Mouse (Mus musculus): ENCODE measurements around the gene Nop58. TPM values are rescaled to one million over a fixed set of nuclear protein-coding genes. Genes with fewer than 3 reads are reported as not detected.

The Nop58 gene
- total and polyA plus RNA-seq, 3 experiments, result 297 to 752 (median 523) TPM

DNA sequence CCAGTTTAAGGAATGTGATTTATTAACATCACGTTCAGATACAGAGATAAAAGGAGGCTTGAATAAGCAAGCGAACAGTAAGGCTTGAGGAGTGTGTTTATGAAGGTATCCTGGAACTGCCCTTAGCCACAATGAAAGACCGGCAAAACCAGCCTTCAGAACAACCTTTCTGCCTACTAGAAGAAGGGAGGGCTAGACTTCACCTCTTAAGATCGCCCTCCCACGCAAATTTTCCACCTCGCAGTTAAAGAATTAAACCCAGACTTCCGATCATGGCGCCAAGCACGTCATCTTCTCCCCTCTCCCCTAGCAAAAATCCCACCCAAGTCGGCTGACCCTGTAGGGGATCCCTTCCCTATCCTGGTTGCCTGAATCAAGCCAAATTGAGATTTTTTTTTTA lies 77.4 kb downstream of the Nop58 start:
- in situ Hi-C loops (cut with MboI; ENCODE audit: low pct_ligation_motif_present, low pct_unique_long_range_greater_than_20kb, low sequenced_read_pairs), result loop anchor here (25.0 kb wide), 1 partner anchor 225 kb away; no protein-coding TSS in a partner anchor
- H3K4me2 ChIP-seq (ENCODE audit: insufficient read depth, low read depth, poor library complexity, severe bottlenecking), result no peak overlapping the region
- no peak overlapping the region for H3K9ac ChIP-seq (ENCODE audit: insufficient read depth, low read depth)
- H3K36me3 ChIP-seq (replicated peaks in 1 of 2; ENCODE audit: control insufficient read depth in 1 of 2, insufficient read depth in 1 of 2, low read length in 1 of 2), result no peaks in the 10 kb centered on the region
- peak overlapping the region in 1 of 3 experiments; percentile 12 for H3K4me3 ChIP-seq (replicated peaks in 1 of 3; ENCODE audit: low read depth in 2 of 3, low read length in 2 of 3, poor library complexity in 1 of 3)
- H3K9me3 ChIP-seq (replicated peaks; ENCODE audit: low read length), result no peaks in the 10 kb centered on the region
- peaks cover 8% of the 10 kb centered on the region for H3K79me2 ChIP-seq (replicated peaks; ENCODE audit: control insufficient read depth, extremely low read depth, insufficient read depth, poor library complexity, severe bottlenecking)
- no peaks in the 10 kb centered on the region for H3K27me3 ChIP-seq (replicated peaks)
- no peak for DNase-seq (ENCODE audit: extremely low read depth)
- H3K27ac ChIP-seq (ENCODE audit: insufficient read depth, low read depth), result no peak overlapping the region
- H3K4me1 ChIP-seq (ENCODE audit: control insufficient read depth in 1 of 2, insufficient read depth in 2 of 2), result peaks cover 0 to 15% of the 10 kb centered on the region in 2 experiments; a peak in 2 of 4 replicates
- dilution Hi-C loops (cut with MboI; ENCODE audit: extremely low pct_ligation_motif_present, extremely low pct_unique_long_range_greater_than_20kb, low sequenced_read_pairs), result no loop called here
- TF ChIP-seq RAD21 (IDR thresholded peaks at IDR 0.05; ENCODE audit: low read depth, low read length) (no peak), POLR2AphosphoS2 (IDR thresholded peaks at IDR 0.05; ENCODE audit: low read depth, low read length) (no peak), GABPA (IDR thresholded peaks at IDR 0.05; ENCODE audit: insufficient replicate concordance, low read depth, low read length) (no peak), EP300 (IDR thresholded peaks at IDR 0.05; ENCODE audit: low read length) (no peak), POLR2A (IDR thresholded peaks at IDR 0.05; ENCODE audit: low read depth, low read length) (no peak), CHD2 (IDR thresholded peaks at IDR 0.05; ENCODE audit: low read length) (no peak), NELFE (IDR thresholded peaks at IDR 0.05; ENCODE audit: low read depth, low read length) (no peak), ZMIZ1 (IDR thresholded peaks at IDR 0.05; ENCODE audit: low read depth, low read length) (no peak), JUND (conservative IDR thresholded peaks at IDR 0.05; ENCODE audit: low read depth, low read length) (no peak), USF1 (IDR thresholded peaks at IDR 0.05; ENCODE audit: low read depth, low read length) (no peak)

DNA sequence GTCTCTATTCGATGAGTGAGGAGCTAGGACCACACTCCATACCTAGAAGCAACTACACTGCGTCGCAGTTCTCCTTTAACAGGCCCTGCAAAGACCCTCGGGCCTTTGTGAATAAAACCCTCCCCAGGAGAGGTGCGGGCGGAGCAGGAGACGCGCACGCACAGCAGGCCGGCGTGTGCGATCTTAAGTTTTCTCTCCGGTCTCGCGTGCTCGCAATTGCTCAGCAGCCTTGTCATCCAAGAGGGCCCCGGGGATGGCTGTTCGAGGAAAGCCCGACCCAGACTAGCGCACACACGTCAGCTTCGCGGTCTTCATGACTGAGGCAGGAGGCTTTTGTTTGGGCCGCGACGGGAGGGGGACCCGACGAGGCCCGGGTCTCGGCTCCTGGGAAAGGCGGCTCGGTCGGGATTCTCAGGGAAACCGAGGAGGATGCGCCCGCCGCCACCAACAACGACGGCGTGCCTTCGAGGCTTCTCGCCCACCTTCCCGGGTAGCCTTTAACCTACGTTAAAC lies 77.9 kb downstream of the Nop58 start:
- dilution Hi-C loops (cut with MboI; ENCODE audit: extremely low pct_ligation_motif_present, extremely low pct_unique_long_range_greater_than_20kb, low sequenced_read_pairs) (no loop called here), in situ Hi-C loops (cut with MboI; ENCODE audit: low pct_ligation_motif_present, low pct_unique_long_range_greater_than_20kb, low sequenced_read_pairs) (loop anchor here (25.0 kb wide), 1 partner anchor 225 kb away; no protein-coding TSS in a partner anchor)
- Histone ChIP-seq H3K4me2 (ENCODE audit: insufficient read depth, low read depth, poor library complexity, severe bottlenecking) (peak overlapping the region; percentile 31; the same call in 1 of the 2 replicates), H3K27me3 (replicated peaks) (no peaks in the 10 kb centered on the region), H3K9ac (ENCODE audit: insufficient read depth, low read depth) (peak overlapping the region; percentile 1; the same call in 1 of the 2 replicates), H3K79me2 (replicated peaks; ENCODE audit: control insufficient read depth, extremely low read depth, insufficient read depth, poor library complexity, severe bottlenecking) (peaks cover 8% of the 10 kb centered on the region), H3K4me1 (ENCODE audit: control insufficient read depth in 1 of 2, insufficient read depth in 2 of 2) (peaks cover 0 to 15% of the 10 kb centered on the region in 2 experiments; a peak in 2 of 4 replicates), H3K36me3 (replicated peaks in 1 of 2; ENCODE audit: control insufficient read depth in 1 of 2, insufficient read depth in 1 of 2, low read length in 1 of 2) (no peaks in the 10 kb centered on the region), H3K4me3 (replicated peaks in 1 of 3; ENCODE audit: low read depth in 2 of 3, low read length in 2 of 3, poor library complexity in 1 of 3) (peak overlapping the region; percentile 12 to 81 (median 33)), H3K27ac (ENCODE audit: insufficient read depth, low read depth) (no peak overlapping the region), H3K9me3 (replicated peaks; ENCODE audit: low read length) (no peaks in the 10 kb centered on the region)
- DNase-seq (ENCODE audit: extremely low read depth), result no peak
- TF ChIP-seq SIN3A (IDR thresholded peaks at IDR 0.05; ENCODE audit: low read length) (no peak), IRF4 (IDR thresholded peaks at IDR 0.05; ENCODE audit: low read depth, low read length) (no peak), ETS1 (conservative IDR thresholded peaks at IDR 0.05; ENCODE audit: low read depth, low read length) (no peak), ELF1 (IDR thresholded peaks at IDR 0.05; ENCODE audit: low read depth, low read length) (no peak), SMC3 (IDR thresholded peaks at IDR 0.05; ENCODE audit: low read depth, low read length) (no peak), MAFK (IDR thresholded peaks at IDR 0.05; ENCODE audit: insufficient replicate concordance, low read length) (no peak), CHD1 (IDR thresholded peaks at IDR 0.05; ENCODE audit: low read depth, low read length) (no peak), RCOR1 (conservative IDR thresholded peaks at IDR 0.05; ENCODE audit: low read depth, low read length) (no peak), ZMIZ1 (IDR thresholded peaks at IDR 0.05; ENCODE audit: low read depth, low read length) (no peak)
